Mouse (Mus musculus): ENCODE results near the gene March4.

The March4 gene

DNA sequence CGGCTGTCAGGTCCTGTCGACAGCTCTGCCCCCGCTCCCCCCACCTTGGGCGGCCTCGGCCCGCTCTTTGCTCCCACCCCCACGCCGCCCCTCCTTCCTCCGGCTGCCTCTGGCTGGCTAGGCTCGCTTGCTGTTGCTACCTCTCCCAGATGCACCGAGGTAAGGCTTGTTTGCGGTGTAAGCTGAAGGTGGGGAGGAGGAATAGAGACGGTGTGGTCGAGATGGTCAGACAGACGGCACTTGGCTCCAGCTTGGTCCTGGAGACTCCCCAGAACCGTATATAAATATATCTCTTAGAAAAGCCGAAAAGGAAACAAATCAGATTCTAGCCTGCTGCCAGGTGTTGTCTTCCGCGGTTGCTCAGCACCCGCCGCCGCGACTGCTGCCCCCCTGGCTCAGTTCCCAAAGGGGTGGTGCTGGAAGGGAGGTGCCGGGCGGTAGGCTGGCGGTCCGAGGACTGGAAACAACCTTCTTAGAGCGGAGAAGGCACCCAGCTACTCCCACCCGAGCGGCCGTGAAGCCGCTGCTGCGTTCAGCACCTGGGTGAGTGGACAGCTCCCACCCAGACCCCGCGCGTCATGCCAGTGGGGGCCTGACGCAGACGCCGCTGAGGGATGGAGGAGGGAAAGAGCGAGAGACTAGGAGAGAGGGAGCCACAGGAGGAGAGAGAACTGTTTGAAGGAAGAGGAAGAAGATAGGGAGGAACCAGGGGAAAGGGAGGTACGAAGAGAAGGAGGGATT is at the start of gene March4:
TSS of gene March4 (minus strand) at position 320 of the 741 bp plus-strand sequence.
- DNase-seq = peak; percentile 38

GRCm38 (mm10) chr1:72585971-72586875 is 49.5 kb upstream of the March4 start:
- no peak for DNase-seq

- no peak for DNase-seq
Observed at GRCm38 (mm10) chr1:72583906-72584305, 47.2 kb upstream of the March4 start.

DNA sequence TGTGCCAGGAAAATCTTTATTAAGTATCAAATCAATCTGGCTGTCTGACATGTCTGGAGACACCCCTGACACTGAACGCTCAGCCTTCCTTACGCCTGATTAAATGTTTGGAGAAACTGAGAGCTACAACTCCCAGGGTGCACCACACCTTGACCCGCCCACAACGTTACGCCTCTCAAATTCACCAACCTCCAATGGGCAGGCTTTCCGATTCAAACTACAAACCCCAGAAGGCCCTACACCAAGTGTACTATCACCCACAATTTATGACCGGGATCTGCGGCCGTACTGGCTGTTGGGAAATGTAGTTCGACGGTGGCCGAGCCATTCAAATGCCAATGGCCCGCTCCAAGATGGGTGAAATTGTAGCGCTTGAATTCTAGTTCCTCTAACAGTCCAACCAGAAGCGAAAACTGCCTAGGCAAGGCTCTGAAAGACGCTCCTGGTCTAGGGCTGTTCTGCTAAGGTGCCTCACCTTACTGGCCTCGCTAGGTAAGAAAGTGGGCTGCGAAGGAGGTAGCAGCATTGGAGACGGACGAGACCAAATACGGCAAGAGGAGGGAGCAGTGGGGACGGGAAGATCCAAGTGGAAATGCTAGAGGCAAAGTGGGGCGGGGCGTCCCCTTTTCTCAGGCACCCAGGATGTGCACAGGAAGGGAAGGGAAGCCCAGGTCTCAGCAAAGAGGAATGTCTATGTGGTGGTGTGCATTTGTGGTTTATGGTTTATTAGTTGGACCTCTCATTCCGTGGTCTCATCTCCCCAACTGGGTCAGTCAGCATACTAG is 46.4 kb upstream of the March4 start, which contains the start of gene Smarcal1:
TSS of gene Smarcal1 (plus strand) at position 305 of the 785 bp plus-strand sequence.
- DNase-seq = peak; percentile 92

DNA sequence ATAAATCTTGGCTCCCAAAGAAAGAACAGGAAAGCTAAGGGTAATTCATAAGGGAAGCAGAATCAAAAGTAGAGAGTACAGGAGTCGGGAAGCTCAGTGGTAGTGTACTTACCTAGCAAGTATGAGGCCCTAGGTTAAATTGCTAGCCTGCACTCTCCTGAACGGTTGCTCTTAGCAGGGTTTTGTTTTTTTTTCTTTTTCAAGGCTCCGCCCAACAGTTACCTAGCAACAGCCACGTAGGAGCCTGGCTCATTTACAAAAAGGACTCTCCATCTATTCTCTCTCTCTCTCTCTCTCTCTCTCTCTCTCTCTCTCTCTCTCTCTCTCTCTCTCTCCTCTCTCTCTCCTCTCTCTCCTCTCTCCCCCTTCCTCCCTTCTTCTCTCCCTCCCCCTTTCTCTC is 42.1 kb upstream of the March4 start:
- DNase-seq = no peak

GRCm38 (mm10) chr1:72578351-72578750 is 41.6 kb upstream of the March4 start:
- no peak for DNase-seq

DNA sequence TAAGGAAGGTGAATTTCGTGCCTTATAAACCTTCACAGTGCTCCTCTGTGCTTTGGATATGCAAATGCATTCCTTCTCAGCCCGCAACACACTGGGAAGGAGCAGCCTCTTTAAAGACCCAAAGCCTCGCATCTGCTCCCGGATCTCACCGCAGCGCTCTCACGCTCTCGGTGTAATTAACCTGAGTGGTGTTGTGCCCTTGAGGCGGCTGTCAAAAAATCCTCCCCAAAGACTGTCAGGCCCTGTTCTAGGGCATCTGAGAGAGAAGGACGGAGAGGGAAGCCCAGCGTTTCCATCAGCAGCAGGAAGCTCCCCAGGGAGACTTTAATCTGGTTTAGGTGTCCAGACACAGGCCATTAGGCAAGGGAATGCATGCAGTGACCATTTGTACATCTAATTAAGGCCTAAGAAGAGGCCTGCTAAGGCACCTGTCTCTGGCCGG is 40.8 kb upstream of the March4 start:
- DNase-seq = no peak

DNA sequence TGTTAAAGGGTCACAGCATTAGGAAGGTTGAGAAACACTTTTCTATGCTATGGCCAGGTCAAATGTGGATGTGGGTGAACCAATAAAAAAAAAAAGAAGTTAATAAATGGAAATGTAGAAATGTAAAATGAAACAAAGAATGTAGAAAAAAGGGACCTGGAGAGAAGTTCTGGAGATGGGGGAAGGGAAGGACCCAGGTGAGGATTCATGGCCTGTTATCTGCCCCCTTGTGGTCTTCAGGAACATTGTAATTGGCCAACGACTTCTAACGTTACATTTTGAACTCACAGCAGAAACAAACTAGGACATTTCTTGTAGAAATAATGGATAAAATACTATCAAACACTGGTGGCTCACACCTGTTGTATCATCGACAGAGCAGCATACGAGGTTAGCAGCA is 38.4 kb upstream of the March4 start:
- no peak for DNase-seq

DNA sequence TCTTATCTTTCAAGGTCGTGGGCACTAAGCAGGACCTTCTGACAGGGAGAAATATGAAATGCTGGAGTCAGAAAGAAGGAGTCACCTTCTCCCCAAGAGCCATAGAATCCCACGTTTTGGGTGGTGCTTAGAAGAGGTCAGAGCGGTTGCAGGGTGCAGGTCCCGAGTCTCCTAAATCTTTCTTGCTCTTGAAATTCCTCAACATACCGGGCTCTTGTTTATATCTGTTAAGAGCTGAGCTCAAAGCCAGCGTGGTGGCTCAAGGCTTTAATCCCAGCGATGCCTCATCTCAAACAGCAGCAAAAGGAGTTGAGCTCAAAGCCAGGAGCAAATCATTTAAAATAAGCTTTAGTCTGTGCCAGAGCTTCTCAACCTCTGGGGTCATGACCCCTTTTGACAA is 37.9 kb upstream of the March4 start:
- no peak for DNase-seq

DNA sequence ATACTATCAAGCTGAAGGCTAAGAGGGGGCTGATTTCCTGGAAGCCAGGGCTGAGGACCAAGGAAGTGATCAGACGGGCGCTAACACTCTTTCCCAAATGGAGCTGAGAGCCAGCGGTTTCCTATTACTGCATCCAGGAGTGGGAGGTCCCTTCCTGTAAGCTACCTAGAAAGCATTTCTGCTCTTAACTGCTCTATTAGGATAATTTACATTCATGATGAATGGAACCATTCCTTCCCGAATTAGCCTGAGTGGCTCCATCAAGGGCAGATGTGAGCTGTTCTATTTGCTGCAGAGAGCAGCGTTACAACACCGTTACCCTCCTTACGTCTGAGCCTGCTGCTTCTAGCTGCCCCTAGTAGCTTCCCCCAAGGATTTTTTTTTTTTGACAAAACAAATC is 37.3 kb upstream of the March4 start:
- DNase-seq = no peak

GRCm38 (mm10) chr1:72568725-72569124 is 32.0 kb upstream of the March4 start:
- DNase-seq = no peak

GRCm38 (mm10) chr1:72567056-72567455 is 30.3 kb upstream of the March4 start:
- no peak for DNase-seq

DNA sequence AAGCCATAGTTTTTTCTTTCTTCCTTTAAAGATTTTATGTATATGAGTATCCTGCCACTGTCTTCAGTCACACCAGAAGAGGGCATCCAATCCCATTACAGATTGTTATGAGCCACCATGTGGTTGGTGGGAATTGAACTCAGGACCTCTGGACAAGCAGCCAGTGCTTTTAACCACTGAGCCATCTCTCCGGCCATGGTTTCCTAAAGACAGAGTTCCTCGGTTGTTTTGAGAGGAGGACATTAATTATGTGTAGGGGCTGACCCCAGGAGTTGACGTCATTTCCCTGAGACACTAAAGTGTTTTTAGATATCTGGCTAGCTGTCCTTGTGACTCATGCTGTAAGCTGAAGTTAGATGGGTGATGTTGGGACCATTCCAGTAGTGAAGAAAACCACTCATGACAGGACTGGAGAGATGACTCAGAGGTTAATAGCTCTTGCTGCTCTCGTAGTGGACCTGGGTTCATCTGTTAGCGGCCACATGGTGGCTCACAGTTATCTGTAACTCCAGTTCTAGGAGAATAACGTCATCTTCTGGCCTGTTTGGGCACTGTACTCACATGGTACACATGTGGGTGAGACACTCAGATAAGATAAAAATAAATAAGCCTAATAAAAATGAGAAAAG is 27.7 kb upstream of the March4 start:
- no peak for DNase-seq

DNA sequence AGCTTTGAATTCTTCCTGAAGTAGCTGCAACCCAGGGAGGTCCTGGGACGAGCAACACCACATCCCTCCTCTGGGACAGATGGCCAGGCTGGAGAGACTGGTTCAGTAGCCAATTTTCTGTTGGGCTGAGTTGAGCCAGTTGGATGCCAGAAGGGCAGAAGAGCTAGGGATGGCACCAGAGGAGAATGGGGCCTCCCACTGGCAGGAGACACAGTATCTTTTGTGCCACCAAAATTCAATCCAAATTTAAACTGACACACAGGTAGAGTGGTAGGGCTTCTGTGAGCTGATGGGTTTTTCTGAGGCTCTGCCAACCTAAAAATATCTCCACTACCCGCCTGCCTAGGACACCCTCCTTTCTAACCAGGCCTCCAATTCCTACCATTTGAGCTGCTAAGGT is 21.9 kb upstream of the March4 start:
- DNase-seq = peak; percentile 75

DNA sequence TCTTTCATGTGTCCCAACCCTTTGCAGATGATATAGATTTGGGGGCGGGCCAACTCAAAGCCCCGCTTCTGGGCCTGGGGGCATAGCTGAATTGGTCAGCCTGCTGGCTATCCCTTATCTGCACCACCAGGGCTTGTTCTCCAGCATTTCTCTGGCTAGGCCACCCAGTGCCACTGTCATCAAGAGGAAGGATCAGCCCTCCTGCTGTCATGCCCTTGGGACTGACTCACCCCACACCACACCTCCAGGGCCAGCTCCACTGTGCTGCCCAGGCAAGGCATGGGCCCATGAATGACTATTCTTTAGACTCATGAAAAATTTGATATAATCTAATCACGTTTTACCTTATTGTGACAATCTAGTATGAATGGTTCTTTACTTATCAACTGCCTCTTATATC is 19.7 kb upstream of the March4 start:
- no peak for DNase-seq

DNA sequence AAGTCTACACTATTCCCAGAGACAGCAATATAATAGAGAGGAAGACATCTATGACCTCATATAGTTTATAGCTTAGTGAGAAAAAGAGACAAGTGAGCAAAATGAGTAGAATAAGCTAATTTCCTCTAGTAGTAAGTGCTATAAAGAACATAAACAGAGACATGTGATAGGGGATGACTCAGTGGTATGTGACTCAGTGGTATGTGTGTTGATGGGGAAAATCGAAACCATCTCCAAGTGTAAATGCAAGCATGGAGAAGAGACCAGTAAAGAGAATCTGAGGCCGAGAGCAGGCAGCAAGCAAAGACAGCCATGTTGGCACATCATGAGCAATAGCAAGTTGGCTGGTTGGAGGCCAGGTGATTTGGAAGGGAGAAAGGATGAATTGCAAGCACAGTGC is 13.6 kb upstream of the March4 start:
- DNase-seq = no peak

- no peak for DNase-seq
Observed at GRCm38 (mm10) chr1:72538266-72538665, 1.5 kb upstream of the March4 start.

DNA sequence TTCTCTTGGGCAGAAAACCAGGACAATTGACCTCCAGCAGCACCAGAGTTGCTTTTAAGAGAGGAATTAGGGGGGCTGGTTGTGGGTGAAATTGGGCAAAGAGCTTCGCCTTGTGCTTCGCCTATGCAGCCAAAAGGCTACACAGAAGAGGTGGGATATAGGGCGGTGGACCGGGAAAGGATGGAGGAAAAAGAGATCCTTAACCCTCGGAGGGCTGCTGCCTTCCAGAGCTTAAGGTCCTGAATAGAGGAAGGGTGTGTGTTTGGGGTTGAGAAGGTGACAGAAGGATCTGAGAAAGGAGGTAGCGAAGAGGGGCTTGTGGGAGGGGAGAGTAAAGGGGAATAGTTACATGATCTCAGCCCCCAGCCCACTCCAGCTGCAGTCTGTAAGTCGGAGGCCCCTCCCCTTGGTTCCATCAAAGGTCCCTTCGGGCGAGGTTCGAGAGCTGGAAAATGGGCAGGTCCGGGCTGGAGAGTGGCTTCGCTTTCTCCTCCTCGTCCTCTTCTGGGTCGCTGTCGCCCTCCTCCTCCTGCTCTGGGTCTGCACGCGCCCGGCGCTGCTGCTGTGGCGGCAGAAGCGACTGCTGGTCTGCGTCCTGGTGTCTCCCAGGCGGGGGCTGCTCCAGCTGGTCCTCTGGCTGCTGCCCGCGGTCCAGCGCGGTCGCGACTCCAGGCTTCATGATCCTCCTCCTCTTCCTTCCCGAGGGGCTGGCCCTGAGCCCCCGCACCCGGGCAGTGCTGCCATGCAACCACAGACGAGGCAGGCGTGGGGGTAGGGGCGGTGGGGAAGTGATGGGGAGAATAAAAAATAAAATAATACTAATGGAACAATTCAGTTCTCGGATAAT is 782 bp downstream of the March4 start:
- DNase-seq = no peak

DNA sequence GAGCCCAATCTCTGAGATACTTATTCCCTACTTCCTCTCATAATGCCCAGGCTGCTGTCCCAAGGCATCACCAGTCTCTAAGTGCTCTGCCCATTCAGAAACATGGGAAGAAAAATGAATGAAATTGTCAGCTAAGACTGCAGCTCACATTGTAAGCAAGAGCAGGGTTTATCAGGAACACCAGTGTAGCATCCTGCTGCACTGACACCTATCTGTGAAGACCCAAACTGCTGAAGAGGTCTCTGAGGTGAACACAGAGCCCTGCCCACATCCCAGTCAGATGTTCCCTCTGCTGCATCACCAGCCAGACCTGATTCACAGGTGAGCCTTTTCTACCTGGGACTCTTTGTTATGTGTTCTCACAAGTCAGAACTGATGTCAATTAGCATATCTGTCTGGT is 3.3 kb downstream of the March4 start:
- DNase-seq = no peak

- no peak for DNase-seq
Observed at GRCm38 (mm10) chr1:72532926-72533325, 3.8 kb downstream of the March4 start.

- DNase-seq = no peak
Observed at GRCm38 (mm10) chr1:72530516-72531196, 6.1 kb downstream of the March4 start.

All from cerebellum, adult 11 months (tissue).